Mouse (Mus musculus) heart, embryonic 10.5 days (tissue): ENCODE measurements around the gene Bcl2. TPM values are rescaled to one million over a fixed set of nuclear protein-coding genes. Genes with fewer than 3 reads are reported as not detected.

Experiments used
- DNase-seq: peaks from one replicate; pipeline ENCODE4 v3.0.0-alpha.2; 2017; ENCODE audit warnings: low spot score
- H3K27ac ChIP-seq: fragments of 300-500 bp; sonication (generic); 2 replicates; pipeline ENCODE4 v1.5.1; 2016; ENCODE audit warnings: mild to moderate bottlenecking
- H3K27me3 ChIP-seq: fragments of 300-500 bp; sonication (generic); 2 replicates; pipeline ENCODE4 v1.6.1; 2016; ENCODE audit warnings: mild to moderate bottlenecking; ENCODE audit not compliant: poor library complexity, insufficient read depth, severe bottlenecking
- H3K36me3 ChIP-seq: fragments of 300-500 bp; sonication (generic); 2 replicates; pipeline ENCODE4 v1.6.1; 2016; ENCODE audit warnings: mild to moderate bottlenecking, moderate library complexity
- H3K4me1 ChIP-seq: fragments of 300-500 bp; sonication (generic); 2 replicates; pipeline ENCODE4 v1.6.1; 2016; ENCODE audit warnings: mild to moderate bottlenecking
- H3K4me3 ChIP-seq: fragments of 300-500 bp; sonication (generic); 2 replicates; pipeline ENCODE4 v1.5.1; 2016; ENCODE audit warnings: mild to moderate bottlenecking, moderate library complexity
- H3K9me3 ChIP-seq: fragments of 300-500 bp; sonication (generic); 2 replicates; pipeline ENCODE4 v1.6.1; 2016; ENCODE audit warnings: mild to moderate bottlenecking, moderate library complexity
- WGBS: fragments of 180-500 bp; shearing (Covaris S2); methylation state at CpG from one replicate; pipeline ENCODE4 v1.1.7; 2016; 5-methylcytosine and 5-hydroxymethylcytosine counted together
- polyA plus RNA-seq: library from polyadenylated mRNA; unstranded; fragments of >200 nt; fragmentation: Nextera tagmentation; extraction: Ambion mirVana; gene quantifications from 2 replicates; pipeline ENCODE4 v1.2.1, GENCODE M21; 2016

Bcl2 gene
- polyA plus RNA-seq, 1 experiment from 2014 or later = 15.0 TPM

- Histone ChIP-seq H3K9me3 (no peaks in the 10 kb centered on the region), H3K36me3 (no peaks in the 10 kb centered on the region), H3K27me3 (no peaks in the 10 kb centered on the region), H3K27ac (no peak overlapping the region), H3K4me3 (no peak overlapping the region), H3K4me1 (peaks cover 24% of the 10 kb centered on the region)
- DNase-seq = no peak
- WGBS = 75% methylated on average over 6 of the region's 6 CpGs
These were observed 6.8 kb downstream of the Bcl2 start for GRCm38 (mm10) chr1:106707036-106707880.

DNA sequence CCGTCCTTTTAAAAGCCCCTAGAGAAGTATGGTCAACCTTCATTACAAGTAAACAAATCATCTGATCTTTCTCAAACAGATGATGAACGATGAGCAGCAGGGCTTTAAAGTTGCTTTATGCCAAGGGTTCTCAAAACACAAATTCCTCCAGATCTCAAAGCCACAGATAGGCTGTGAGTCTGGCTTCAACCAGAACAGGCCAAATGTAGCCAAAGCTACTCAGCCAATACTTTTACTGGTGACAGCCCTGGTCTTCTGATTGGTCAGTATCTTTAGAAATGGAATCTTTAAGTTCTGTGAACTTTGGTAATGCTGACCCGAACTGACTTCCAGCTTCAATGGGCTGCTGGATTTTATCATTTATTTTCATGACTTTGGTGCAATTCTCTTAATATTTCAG is 10.9 kb downstream of the Bcl2 start:
- no peak overlapping the region for H3K27ac ChIP-seq
- no peak overlapping the region for H3K4me3 ChIP-seq
- H3K36me3 ChIP-seq = no peaks in the 10 kb centered on the region
- H3K27me3 ChIP-seq = no peaks in the 10 kb centered on the region
- DNase-seq = no peak
- no peaks in the 10 kb centered on the region for H3K9me3 ChIP-seq
- 54% methylated on average over 3 of the region's 3 CpGs for WGBS
- H3K4me1 ChIP-seq = peaks cover 26% of the 10 kb centered on the region

DNA sequence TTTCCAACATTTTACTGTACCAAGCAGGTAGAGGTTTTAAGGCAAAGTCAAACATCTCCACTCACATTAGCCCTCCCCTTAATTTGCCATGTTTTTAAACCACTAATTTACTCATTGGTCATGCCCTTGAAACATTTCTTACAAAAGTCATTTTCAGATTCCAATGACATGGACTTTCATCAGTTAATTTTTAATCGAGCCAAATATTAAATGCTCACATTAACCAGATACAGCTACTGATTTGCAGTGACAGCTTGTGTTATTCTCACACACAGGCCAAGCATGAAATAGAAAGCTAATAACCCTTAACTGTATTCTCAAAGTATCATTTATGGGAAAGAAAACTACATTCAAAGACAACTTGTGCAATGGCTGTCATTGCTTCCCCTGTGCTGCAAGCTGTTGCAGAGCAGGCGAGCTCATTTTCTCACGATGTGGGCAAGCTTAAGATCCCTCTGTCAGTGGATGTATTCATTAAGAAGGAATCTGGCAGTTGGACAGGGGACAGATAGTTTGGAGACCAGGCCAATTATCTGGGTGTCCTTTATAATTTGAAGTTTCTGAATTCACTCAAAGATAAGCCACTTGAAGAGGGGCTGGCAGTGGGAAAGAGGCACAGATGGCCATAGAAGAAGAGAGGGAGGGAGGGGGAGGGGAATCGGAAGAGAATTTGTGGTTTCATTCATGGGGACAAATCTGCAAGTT is 11.5 kb downstream of the Bcl2 start:
- Histone ChIP-seq H3K27me3 (no peaks in the 10 kb centered on the region), H3K9me3 (no peaks in the 10 kb centered on the region), H3K4me3 (no peak overlapping the region), H3K36me3 (no peaks in the 10 kb centered on the region), H3K27ac (no peak overlapping the region), H3K4me1 (peaks cover 26% of the 10 kb centered on the region)
- WGBS = 51% methylated on average over 4 of the region's 4 CpGs
- DNase-seq = no peak

DNA sequence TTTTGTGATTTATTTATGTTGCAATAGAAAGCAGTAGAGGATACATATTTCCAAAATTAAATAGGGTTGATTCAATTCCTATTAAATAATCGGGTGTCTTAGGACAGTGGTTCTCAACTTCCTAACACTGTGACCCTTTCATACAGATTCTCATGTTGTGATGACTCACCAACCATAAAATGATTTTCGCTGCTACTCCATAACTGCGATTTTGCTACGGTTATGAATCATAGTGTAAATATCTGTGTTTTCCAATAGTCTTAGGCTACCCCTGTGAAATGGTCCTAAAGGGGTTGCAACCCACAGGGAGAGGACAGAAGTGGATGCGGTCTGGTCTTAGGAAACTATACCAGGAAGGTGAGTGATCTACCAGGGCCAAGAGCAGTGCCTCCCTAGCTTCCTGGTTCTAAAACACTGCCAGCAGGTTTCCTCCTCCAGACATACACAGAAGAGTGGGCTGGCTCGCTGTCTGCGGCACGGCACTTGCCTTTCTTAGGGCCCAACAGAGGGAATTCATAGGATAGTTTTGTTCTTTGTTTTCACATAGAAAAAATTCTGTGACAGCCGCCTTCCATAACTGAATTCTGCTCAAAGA is 13.5 kb downstream of the Bcl2 start:
- no peak for DNase-seq
- H3K27me3 ChIP-seq = no peaks in the 10 kb centered on the region
- WGBS = 91% methylated on average over 9 of the region's 9 CpGs
- no peak overlapping the region for H3K4me3 ChIP-seq
- no peaks in the 10 kb centered on the region for H3K9me3 ChIP-seq
- H3K27ac ChIP-seq = no peak overlapping the region
- no peaks in the 10 kb centered on the region for H3K36me3 ChIP-seq
- peaks cover 29% of the 10 kb centered on the region for H3K4me1 ChIP-seq

GRCm38 (mm10) chr1:106696472-106696871 is 17.6 kb downstream of the Bcl2 start:
- WGBS = 79% methylated on average over 5 of the region's 5 CpGs
- H3K36me3 ChIP-seq = no peaks in the 10 kb centered on the region

DNA sequence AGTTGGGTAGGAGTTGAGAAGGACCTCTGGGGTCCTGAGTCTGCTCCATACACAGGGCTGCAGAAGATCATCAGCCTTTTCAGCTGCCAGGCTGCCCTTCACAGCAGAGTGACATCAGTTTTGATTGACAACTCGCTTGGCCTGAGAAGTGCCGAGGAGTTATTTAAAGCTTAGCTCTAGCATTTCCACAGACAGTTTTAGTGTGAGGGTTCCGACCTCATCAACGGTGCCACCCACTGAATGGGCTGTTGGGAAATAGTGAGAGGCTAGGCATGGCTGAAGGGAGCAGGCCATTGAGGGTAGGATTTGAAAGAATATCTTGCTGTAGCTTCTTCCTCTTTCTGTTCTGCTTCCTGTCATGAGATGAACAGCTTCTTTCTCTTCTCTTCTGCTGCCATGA is 18.4 kb downstream of the Bcl2 start:
- no peaks in the 10 kb centered on the region for H3K9me3 ChIP-seq
- peak overlapping the region; percentile 6; the same call in 1 of the 2 replicates for H3K27ac ChIP-seq
- peaks cover 28% of the 10 kb centered on the region for H3K4me1 ChIP-seq
- no peaks in the 10 kb centered on the region for H3K36me3 ChIP-seq
- no peak for DNase-seq
- 35% methylated on average over 4 of the region's 4 CpGs for WGBS
- H3K4me3 ChIP-seq = no peak overlapping the region
- H3K27me3 ChIP-seq = no peaks in the 10 kb centered on the region

More at GRCm38 (mm10) chr1:106696472-106696871, 17.6 kb downstream of the Bcl2 start:
- Histone ChIP-seq H3K9me3 (no peaks in the 10 kb centered on the region), H3K4me1 (peaks cover 32% of the 10 kb centered on the region), H3K4me3 (no peak overlapping the region), H3K27ac (no peak overlapping the region), H3K27me3 (no peaks in the 10 kb centered on the region)
- DNase-seq = no peak

DNA sequence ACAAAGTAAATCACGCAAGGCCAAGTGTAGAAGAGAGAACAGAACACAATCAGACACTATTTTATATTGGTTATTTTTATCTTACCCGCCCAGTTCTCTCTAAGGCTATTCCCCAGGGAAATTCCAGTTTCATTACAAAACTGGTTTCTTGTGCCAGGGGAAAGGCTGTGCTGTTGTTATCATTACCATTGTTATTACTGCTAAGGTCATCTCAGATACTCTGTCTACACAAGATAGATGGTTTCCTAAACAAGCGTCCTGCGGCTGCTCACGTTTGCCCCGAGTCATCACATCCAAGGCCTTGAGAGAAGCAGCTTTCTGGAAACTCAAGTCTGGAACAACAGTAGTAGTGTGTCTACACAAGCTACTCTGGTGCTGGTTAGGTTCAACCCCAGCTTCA is 19.8 kb downstream of the Bcl2 start:
- H3K27me3 ChIP-seq = no peaks in the 10 kb centered on the region
- no peak for DNase-seq
- WGBS = 70% methylated on average over 6 of the region's 6 CpGs
- H3K36me3 ChIP-seq = no peaks in the 10 kb centered on the region
- H3K4me1 ChIP-seq = peaks cover 32% of the 10 kb centered on the region
- no peak overlapping the region for H3K4me3 ChIP-seq
- H3K27ac ChIP-seq = no peak overlapping the region
- H3K9me3 ChIP-seq = no peaks in the 10 kb centered on the region

- H3K27ac ChIP-seq = no peak overlapping the region
- H3K4me3 ChIP-seq = no peak overlapping the region
- no peaks in the 10 kb centered on the region for H3K36me3 ChIP-seq
- no peaks in the 10 kb centered on the region for H3K9me3 ChIP-seq
- peaks cover 34% of the 10 kb centered on the region for H3K4me1 ChIP-seq
- H3K27me3 ChIP-seq = no peaks in the 10 kb centered on the region
- DNase-seq = no peak
These were observed 21.5 kb downstream of the Bcl2 start for GRCm38 (mm10) chr1:106692599-106692998.

DNA sequence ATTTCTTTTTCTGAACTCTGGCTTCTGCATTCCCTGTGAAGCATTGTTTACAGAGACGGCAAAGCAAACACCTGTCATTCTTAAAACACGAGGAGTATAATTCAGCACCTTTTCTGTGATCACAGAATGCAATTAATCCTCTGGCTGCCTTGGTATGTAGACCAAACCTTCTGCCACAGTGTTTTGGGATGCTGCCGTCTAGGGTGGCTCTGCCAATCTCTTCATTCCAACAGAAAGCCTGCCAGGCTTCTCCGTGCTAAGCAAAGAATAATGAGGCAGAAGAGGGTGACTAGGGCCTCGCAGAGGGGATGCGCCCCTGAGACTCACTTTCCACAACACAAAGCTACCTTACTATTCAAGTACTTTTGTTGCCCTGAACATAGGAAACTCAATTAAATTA is 23.2 kb downstream of the Bcl2 start:
- Histone ChIP-seq H3K4me3 (no peak overlapping the region), H3K27ac (no peak overlapping the region), H3K27me3 (no peaks in the 10 kb centered on the region), H3K9me3 (no peaks in the 10 kb centered on the region), H3K4me1 (peaks cover 38% of the 10 kb centered on the region), H3K36me3 (no peaks in the 10 kb centered on the region)
- whole genome bisulfite sequencing = 83% methylated on average over 6 of the region's 6 CpGs
- DNase-seq = no peak

- no peak for DNase-seq
- H3K27ac ChIP-seq = peak overlapping the region; percentile 62; the same call in 1 of the 2 replicates
- no peaks in the 10 kb centered on the region for H3K27me3 ChIP-seq
- no peaks in the 10 kb centered on the region for H3K36me3 ChIP-seq
- no peak overlapping the region for H3K4me3 ChIP-seq
- 31% methylated on average over 5 of the region's 5 CpGs for WGBS
- peaks cover 25% of the 10 kb centered on the region for H3K4me1 ChIP-seq
- H3K9me3 ChIP-seq = no peaks in the 10 kb centered on the region
These were observed 25.9 kb downstream of the Bcl2 start for GRCm38 (mm10) chr1:106688161-106688516.

DNA sequence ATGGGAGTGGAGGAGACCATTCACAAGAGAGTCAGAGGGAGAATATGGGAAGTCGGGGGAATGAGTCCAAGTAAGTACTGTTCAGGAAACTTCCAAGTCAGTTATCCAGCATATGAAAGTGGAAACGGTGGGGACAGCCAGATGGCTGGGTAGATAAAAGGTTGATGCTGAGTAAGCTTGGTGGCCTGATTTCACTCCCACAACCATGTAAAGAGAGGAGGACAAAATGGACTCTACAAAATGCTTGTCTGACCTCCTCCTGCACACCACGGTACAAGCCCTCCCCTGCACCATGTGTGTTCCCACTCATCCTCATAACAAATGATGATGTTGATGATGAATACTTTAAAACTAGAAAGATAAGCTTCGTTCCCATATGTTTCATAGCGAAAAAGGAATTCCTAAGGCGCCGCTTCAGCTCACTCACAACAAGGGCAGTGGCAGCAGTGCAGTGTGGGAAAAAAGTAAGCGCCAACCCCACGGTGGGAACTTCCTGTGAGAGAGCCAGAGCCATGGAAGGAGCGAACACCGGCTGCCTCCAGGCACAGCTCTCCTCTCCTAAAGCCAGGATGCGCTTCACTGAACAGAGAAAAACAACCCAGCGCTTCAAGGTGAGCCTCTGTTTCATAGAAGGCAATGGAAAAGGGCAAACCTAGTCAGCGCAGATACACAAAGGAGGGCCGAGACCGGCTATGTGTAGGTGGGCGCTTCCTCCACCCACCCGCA is 26.5 kb downstream of the Bcl2 start:
- Histone ChIP-seq H3K36me3 (no peaks in the 10 kb centered on the region), H3K27ac (peak overlapping the region; percentile 62; the same call in 1 of the 2 replicates), H3K4me1 (peaks cover 25% of the 10 kb centered on the region), H3K9me3 (no peaks in the 10 kb centered on the region), H3K27me3 (no peaks in the 10 kb centered on the region), H3K4me3 (no peak overlapping the region)
- DNase-seq = no peak
- 64% methylated on average over 18 of the region's 18 CpGs for WGBS

GRCm38 (mm10) chr1:106685702-106686101 is 28.4 kb downstream of the Bcl2 start:
- H3K9me3 ChIP-seq = no peaks in the 10 kb centered on the region
- WGBS = 69% methylated on average over 2 of the region's 2 CpGs
- H3K27me3 ChIP-seq = no peaks in the 10 kb centered on the region
- no peak overlapping the region for H3K27ac ChIP-seq
- H3K36me3 ChIP-seq = no peaks in the 10 kb centered on the region
- DNase-seq = no peak
- H3K4me3 ChIP-seq = no peak overlapping the region
- peaks cover 25% of the 10 kb centered on the region for H3K4me1 ChIP-seq

DNA sequence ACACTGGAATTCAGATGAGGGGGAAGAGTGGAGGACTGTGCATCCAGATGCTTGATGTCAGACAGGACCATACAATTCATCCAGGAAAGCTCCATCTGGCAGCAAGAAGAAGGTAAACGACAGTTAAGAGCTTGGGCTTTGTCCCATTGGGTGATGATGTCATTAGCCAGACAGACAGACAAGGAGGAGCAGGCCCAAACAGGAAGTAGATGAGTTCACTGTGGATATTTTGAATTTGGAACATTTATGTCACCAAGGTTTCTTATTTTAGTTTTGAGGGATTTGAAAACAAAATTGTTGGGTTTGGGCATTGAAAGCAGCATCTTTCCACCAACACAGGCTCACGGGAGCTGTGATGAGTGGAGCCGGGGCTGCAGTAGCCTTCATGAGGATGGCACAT is 29.5 kb downstream of the Bcl2 start:
- no peak overlapping the region for H3K27ac ChIP-seq
- whole genome bisulfite sequencing = 71% methylated on average over 3 of the region's 3 CpGs
- H3K9me3 ChIP-seq = no peaks in the 10 kb centered on the region

More for the DNA sequence above, 29.5 kb downstream of the Bcl2 start:
- Histone ChIP-seq H3K4me1 (peaks cover 20% of the 10 kb centered on the region), H3K27me3 (no peaks in the 10 kb centered on the region), H3K36me3 (no peaks in the 10 kb centered on the region), H3K4me3 (no peak overlapping the region)
- no peak for DNase-seq
